Mouse (Mus musculus) 3134 (cell line): ENCODE data around the gene Wfdc16.
"Not testable (repeated sequence)": the region's sequence is repeated elsewhere in the genome, so short reads cannot be mapped to it uniquely, and the experiment has no call there.

Experiments used
- DNase-seq: peaks from one replicate; pipeline ENCODE4 v3.0.0-alpha.2; 2011; ENCODE audit warnings: low spot score; ENCODE audit not compliant: insufficient read length; ENCODE audit errors: extremely low read depth

Gene Wfdc16

DNA sequence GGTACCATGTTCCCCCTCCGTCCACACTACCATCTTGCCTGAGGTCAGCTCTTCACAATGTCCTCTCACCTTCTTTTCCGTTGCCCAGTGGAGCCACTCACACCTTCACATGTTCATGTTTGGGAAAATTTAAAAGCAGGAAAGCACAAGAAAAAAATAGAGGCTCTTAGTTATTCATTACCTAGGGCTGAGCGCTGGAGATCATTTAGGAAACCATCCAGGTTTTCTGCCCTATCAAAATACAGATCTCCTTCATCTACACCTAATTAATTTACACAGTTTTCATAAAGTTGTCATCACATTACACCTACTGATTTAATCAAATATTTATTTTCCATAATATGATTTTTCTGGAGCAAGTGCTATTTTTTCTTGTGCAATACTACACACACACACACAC is at the start of gene Wfdc16:
Wfdc16 (minus strand) TSS at position 101 of the 400 bp plus-strand sequence.
- no peak for DNase-seq

DNA sequence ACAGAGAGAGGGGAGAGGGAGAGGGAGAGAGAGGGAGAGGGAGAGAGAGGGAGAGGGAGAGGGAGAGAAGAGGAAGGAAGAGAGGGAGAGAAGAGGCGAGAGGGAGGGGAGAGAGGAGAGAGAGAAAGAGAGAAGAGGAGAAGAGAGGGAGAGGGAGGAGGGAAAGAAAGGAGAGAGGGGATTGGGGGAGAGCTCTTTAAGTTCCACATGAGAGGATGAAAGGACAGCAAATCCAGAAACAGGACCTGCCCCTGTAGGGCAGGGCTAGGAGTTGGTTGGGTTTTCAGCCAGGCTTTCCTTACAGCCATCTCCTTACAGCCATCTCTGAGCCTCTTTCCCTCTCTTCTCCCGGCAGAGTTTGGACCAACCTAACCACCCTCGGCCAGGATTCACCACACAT is 46.2 kb upstream of the Wfdc16 start, which contains the start of gene Wfdc13:
Wfdc13 (plus strand) TSS at position 301 of the 400 bp plus-strand sequence.
- DNase-seq = no peak

DNA sequence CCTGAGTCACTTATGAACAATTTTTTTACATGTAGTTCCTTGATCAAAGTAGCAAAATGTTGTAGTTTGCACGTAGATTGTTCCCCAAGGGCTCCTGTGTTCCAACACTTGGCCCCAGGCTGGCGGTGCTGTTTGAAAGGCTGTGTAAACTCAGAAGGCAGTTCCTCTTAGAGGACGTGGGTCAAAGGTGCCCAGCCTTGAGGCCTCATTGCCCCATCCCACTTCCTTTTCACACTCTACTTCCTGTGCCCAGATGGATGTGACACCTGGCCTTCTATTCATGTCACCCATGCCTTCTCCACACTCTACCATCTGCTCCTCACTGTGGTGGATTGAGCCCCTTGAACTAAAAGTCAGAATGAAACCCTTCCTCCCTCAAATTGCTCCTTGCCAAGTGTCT is 41.3 kb upstream of the Wfdc16 start:
- DNase-seq = no peak

DNA sequence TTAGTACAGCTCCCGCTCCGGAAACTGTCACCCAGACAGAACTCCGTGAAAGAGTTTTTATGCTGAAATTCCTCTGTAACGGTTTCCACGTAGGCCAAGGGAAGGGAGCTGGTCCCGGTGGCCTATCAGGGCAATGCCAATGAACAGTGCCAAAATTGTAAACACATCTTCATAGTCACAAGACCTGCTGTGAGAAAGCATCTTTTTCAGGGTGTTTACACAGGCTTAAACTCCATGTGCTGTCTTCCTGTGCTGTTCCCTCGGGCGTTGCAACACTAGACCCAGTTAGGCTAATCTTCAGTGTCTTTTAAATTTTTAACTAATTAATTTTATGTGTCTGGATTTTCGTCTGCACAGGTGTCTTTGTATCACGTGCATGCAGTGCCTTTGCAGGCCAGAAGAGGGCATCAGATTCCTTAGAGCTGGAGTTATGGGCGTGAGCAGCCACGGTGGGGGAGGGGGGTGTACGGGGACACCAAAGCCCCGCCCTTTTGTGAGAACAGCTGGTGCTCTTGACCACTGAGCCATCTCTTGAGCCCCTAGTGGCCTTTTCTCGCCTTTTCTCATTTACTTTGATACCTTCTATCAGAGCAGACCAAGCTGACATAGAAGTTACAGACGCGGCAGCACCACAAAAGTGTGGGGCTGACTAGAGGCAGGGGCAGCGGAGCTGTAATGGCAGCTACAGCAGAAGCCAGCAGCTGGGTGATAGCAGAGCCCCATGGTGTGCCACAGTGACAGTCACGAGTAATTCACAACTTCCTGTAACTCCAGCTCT is 40.4 kb upstream of the Wfdc16 start:
- peak; percentile 30 for DNase-seq

DNA sequence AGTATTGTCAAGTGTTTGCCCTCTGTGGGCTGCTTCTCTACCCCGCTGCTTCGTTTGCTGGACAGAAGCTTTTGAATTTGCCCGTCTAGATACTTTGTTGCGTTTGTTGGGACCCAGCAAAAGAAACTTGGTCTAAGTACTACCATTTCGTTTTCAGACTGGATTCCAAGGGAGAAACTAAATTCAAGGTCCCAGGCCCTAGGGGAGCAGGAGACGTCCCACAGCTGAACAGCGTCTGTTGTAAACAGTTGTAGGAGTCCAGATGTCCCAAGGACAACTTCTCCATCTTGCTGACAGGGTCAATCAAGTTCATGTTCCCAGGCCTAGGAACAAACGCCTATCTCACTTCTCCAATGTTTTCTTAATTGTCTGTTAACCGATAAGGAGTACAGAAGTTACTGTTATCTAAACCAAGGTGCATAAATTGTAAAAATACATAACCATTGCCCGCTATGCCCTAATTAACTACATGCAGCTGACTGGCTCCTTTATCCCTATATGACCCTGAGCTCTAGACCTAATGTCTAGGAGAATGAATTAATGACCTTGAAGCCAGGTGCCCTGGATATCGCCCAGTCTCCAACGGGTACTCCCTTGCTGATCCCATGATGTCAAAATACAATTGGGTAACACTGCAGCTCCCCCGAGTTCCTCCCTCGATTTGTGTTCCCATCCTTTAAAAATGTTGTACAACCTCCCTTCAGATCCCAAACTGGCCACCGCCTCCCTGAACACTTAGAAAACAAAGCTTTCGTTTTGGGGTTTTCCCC is 38.5 kb upstream of the Wfdc16 start:
- DNase-seq = no peak

DNA sequence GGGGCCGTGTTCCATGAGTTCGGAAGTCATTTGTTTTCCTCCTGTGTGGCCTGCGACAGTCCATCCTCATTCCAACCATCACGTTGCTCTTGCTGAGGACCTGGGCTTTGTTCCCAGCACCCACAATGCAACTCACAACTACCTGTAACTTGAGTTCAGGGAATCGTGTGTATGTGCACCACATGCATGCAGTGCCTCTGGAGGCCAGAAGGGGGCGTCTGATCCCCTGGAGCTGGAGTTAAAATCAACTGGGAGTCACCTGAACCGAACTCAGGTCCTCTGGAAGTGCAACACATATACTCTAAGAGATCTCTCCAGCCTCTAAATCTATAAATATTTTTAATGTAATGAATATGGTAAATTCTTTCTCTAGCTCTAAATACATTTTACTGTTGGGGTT is 37.5 kb upstream of the Wfdc16 start:
- DNase-seq = no peak

DNA sequence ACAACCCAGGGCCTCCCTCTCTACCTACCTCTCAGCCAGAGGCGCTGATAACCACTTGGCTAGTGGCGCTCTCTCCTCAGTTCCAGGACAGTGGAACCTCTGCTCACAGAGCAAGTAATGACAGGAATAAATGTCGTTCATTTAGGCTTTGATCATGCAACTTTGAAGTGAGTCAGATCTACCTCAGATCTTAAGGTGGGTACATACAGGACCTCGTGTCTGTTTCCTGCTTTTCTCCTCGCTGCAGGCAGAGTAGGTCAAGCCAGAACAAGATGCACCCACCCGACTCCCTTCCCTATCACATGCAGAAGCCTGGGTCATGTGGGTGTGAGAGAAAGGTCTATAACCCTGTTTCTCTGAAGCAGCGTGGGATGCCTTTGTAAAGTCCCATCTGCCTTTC is 35.4 kb upstream of the Wfdc16 start, which contains the start of gene Wfdc11:
Wfdc11 (minus strand) TSS at position 101 of the 400 bp plus-strand sequence.
- no peak for DNase-seq

DNA sequence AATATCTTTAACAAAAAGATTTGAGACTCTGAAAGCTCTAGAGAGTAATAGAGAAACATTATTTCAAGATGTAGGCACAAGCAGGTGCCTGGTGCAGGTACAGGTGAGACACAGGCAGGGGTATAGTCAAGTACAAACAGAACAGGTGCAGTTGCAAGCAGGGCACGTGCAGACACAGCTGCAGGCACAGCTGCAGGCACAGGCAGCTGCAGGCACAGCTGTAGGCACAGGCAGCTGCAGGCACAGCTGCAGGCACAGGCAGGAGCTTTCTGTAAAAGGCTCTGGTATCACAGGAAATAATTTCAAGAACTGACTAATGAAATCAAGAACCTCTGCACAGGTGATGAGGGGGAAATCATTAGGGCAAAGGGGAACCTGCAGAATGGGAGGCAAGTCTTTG is 32.3 kb upstream of the Wfdc16 start:
- no peak for DNase-seq

DNA sequence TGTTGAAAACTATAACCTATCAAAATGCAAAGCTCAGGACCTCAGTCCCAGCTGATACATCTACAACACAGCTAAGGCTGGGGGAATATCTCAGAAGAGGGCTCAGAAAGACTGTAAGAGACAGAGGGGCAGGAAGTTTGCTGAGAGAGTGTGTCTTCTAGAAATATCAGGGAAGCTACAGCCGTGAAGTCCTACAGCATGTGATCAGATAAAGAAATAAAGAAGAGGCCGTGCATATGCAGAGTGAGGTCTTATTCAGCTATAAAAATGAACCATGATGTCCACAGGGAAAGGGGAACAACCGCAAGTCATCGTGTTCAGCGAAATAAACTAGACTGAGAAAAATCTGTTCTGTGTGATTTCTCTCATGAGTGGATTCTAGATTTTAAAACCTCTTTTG is 31.7 kb upstream of the Wfdc16 start:
- no peak for DNase-seq

DNA sequence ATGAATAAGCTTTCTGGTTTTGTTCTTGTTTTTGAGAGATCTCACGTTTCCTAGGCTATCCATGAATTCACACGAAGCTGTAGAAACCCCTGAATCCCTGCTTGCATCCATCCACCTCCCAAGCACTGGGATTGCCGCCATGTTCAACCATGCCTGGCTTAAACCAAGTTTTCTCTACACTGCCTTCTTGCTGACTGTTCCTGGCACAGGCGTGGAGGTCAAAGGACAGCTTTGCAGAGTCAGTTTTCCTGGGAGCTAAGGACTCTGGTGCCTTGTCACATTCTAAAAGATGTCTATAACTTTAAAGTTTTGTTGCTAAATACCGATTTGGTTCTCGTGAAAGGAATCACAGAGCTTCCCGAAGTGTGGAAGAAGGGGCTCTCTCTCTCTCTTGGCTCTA is 26.3 kb upstream of the Wfdc16 start:
- DNase-seq = no peak

DNA sequence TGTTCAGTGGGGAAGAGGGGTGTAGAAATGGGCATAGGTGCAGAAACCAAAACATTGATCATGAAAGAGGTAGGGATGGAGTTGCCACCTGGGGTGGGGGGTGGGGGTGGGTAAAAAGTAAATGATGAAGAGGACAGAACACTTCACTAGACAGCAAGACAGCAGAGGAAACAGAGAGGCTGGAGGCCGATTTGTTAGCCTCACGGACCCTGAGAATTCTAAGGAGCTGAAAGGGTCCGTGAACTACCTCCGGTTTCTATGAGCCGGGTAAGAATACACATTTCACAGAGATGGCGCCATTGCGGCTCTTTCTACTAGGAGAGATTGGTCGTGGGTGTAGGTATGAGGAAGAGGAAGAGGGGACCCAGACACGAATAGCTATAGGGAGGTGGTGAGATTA is 17.9 kb upstream of the Wfdc16 start, which contains the start of gene Wfdc9:
Wfdc9 (minus strand) TSS at position 101 of the 400 bp plus-strand sequence.
- no peak for DNase-seq

DNA sequence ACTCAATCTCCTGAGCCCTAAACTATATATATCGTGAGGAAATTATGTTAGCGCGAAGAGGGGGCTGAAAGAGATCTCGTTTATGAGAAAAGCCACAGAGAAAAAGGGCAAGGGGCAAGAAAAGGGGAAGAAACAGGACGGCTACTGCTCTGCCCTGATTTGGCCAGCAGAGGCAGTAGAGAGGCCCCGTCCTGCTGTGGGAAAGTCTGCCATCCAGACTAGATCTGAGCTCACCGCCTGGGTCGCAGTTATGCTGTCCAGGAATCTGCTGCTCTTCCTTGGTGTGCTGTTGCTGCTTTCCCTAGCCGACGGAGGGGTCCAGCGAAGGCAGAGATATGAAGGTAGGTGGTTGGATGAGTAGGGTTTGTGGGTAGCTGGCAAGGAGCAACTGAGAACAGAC is 17.3 kb upstream of the Wfdc16 start, which contains the start of gene Wfdc10:
Wfdc10 (plus strand) TSS at position 189 of the 400 bp plus-strand sequence.
- DNase-seq = no peak

DNA sequence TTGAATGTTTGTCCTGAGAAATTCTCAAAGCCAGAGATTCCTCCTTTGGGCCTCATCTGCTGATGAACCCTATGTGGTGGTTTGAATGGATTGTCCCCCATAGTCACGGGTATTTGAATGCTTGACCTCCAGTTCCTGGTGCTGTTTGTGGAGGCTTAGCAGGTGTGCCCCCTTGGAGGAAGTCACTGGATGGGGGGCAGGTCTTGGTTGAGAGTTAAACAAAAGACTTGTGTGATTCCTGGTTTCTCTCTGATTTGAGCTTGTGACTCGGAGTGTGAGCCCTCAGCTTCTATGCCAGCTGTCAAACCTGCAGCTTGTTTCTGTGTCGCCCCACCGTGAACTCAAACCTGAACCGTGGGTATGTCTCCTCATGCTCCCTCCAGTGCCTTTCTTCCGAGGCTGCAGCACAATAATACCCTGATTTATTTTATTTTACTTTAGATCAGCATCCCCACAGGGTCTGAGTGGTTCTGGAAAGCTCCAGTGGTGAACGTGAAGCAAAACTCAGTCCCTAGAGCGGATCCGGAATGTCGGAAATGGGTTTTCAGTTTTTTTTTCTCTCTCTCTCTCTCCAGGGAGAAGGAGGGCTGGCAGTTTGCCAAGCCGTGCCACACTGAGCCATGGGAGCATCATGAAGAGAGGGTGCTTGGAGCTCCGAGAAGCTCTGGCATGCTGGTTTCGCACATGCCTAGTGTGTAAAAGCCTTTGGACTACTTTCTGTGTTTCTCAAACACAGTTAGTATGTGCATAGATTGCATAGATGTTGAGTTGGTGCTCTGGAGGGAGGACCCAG is 3.5 kb upstream of the Wfdc16 start:
- DNase-seq = no peak

DNA sequence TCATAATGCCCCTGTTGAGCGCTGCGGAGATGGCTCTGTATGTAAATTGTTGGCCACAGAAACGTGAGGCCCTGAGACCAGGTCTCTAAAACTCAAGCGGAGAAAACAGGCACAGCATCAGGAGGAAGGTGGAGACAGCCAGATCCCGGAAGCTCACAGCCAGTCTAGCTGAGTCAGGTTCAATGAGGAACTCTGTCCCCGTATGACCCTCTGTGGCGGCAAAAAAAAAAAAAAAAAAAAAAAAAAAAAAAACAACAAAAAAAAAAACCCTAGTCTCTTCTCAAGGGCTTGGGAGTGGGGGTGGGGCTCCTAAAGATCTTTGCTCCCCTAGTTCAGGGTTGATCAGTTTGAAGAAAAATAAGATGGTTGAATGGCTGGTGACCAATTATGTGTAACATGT is 2.5 kb upstream of the Wfdc16 start:
- no peak for DNase-seq

DNA sequence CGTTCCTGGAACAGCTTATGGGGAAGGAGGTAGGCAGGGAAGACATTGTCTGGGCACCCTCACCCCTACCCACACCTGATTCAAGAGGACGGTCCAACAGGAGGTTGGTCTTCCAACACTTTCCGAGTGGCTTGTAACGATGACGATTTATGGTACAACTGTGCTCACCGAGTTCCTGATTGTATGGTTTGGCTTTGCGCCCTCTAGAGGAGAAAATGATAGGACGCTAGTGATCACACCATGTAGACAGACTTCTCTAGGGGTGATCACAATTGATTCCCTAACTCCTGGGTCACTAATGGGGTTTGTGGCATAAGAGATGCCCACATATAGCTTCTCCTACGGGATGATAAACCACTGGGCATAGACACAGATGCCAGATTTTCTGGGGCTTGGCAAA is 3.3 kb downstream of the Wfdc16 start:
- DNase-seq = no peak

DNA sequence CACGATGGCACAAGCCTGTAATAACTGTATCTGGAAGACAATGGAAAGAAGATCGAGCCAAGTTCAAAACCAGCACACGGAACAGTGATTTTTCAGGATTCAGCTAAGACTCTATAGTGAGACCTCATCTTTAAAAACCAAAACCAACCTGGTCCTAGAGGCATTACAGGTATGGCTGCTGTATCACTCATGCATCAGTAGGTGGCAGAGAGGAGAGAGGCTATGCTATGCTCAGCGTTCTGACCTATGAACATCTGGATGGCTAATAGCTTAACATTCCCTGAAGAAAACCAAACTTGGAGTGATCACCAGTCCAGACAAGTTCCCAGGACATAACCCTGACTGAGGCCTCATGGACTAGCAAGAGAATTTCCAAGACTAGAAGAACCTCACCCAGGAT is 16.8 kb downstream of the Wfdc16 start:
- no peak for DNase-seq

DNA sequence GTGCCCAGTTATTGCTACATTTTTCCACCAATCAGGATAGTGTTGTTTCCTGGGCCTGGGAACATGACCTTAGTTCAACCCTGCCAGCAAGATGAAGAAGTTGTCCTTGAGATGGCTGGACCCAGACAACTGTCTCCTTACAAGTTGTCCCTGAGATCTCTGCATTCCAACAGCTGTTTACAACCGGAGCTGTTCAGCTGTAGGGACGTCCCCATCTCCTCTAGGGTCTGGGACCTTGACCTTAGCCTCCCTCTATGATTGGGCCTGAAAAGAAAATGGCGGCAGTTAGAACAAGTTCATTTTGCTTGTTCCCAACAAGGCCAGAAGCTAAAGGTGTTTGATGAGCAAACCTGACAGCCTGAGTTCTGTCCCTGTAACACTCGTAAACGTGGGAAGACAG is 19.5 kb downstream of the Wfdc16 start:
- DNase-seq = no peak

DNA sequence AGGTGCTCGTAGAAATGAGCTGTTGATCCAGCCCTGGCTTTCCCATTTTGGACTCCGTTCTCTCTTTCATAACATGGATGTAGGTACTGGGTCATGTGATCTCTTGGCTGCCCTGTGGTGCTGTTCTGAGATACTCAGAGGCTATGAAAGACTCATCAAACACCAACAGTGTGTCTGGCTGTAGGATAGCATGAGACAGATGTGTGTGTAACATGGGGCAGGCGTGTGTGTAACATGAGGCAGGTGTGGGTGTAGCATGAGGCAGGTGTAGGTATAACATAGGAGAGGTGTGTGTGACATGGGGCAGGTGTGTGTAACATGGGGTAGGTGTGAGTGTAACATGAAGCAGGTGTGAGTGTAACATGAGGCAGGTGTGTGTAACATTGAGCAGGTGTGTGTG is 23.2 kb downstream of the Wfdc16 start:
- DNase-seq = no peak

DNA sequence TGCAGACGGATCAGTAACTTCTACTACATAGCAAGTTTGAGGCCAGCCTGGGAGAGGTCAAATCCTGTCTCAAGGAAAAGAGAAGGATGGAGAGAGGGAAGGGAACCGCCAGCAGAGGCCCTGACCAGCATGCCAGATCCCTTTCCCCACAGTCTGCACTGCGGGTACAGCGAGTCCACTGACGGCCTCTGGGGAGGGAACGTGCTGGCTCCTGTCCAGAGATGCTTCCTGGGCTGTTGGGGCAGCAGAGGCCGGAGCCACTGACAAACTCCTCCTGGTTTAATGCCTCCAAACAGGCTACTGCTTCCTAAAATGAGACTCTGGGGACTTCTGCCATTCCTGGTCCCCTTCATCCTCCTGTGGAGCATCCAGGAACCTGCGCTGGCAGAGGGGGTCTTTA is 25.1 kb downstream of the Wfdc16 start, which contains the start of the genes Wfdc6b and Wfdc8:
Wfdc6b (plus strand) TSS at position 52 of the 400 bp plus-strand sequence.
Wfdc8 (minus strand) TSS at position 156 of the 400 bp plus-strand sequence.
- not testable (repeated sequence) for DNase-seq

DNA sequence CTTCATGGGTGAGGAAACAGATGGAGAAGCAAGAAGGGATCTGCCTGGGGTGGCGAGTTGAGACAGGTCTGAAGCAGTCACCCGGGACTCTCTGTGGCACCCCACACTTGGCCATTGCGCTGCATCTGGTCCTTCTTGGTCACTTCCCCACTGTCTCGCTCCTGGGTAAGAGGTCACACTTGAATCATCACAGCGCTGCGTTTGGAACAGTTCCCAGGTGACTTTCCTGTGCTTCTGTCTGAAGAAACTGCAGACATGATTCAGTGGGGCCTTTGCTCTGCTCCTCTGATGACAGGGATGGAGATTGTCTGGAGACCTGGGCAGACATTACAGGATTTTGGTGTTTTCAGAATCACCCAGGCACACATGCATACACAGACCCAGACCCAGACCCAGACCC is 29.8 kb downstream of the Wfdc16 start:
- DNase-seq = no peak

DNA sequence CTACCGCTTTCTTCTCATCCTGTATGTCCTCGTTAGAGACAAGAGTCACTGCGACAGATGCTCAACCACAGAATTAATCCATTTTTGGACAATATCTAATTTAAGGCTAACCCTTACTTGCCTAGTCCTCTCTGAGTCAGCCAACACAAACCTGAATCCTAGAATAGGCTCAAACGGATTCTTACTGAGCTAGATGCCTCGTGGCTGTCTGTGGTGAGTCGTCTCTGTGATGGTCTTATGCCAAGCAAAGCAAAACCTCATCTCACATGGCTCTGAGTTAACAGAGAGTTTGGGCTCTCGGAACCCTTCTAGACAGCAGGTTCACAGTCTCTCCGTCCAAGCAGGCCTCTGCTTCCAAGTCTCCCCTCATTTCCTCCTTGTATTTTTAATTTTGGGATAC is 34.2 kb downstream of the Wfdc16 start:
- peak; percentile 27 for DNase-seq
